Mouse (Mus musculus) hindbrain, postnatal 0 days (tissue): ENCODE measurements around the gene Tcap. TPM values are rescaled to one million over a fixed set of nuclear protein-coding genes. Genes with fewer than 3 reads are reported as not detected.
A peak's percentile ranks its signal among the peaks of the same experiment; 100 is the strongest.

Source experiments
- ATAC-seq: fragments of 200-750 bp; cut with Nextera tagmentation; 2 replicates; pipeline ENCODE4 v1.8.0; 2017; ENCODE audit warnings: mild to moderate bottlenecking, moderate TSS enrichment, moderate library complexity
- DNase-seq: peaks from one replicate; pipeline ENCODE4 v3.0.0-alpha.2; 2015; ENCODE audit warnings: low spot score
- H3K27ac ChIP-seq: fragments of 300-500 bp; sonication (generic); 2 replicates; pipeline ENCODE4 v1.5.1; 2014; ENCODE audit warnings: mild to moderate bottlenecking
- H3K27me3 ChIP-seq: fragments of 300-500 bp; sonication (generic); 2 replicates; pipeline ENCODE4 v1.6.1; 2014; ENCODE audit warnings: low read length, mixed read lengths; ENCODE audit not compliant: insufficient read depth
- H3K36me3 ChIP-seq: fragments of 300-500 bp; sonication (generic); 2 replicates; pipeline ENCODE4 v1.6.1; 2014; ENCODE audit warnings: low read length, mixed read lengths; ENCODE audit not compliant: insufficient read depth
- H3K4me1 ChIP-seq: fragments of 300-500 bp; sonication (generic); 2 replicates; pipeline ENCODE4 v1.6.1; 2014; ENCODE audit warnings: antibody characterized with exemption, low read length, mixed read lengths; ENCODE audit not compliant: insufficient read depth
- H3K4me2 ChIP-seq: fragments of 300-500 bp; sonication (generic); 2 replicates; pipeline ENCODE4 v1.6.1; 2014; ENCODE audit warnings: low read depth, mild to moderate bottlenecking, low read length, moderate library complexity, mixed read lengths
- H3K4me3 ChIP-seq: fragments of 300-500 bp; sonication (generic); 2 replicates; pipeline ENCODE4 v1.5.1; 2014; ENCODE audit warnings: low read length
- H3K9ac ChIP-seq: fragments of 300-500 bp; sonication (generic); replicated peaks from 2 replicates; pipeline ENCODE4 v1.6.1; 2014; ENCODE audit warnings: mild to moderate bottlenecking, low read length, moderate library complexity, mixed read lengths
- H3K9me3 ChIP-seq: fragments of 300-500 bp; sonication (generic); 2 replicates; pipeline ENCODE4 v1.6.1; 2016; ENCODE audit warnings: low read length, mixed read lengths
- CTCF ChIP-seq: IDR thresholded peaks from 2 replicates; pipeline ENCODE4 v1.5.1; 2016; ENCODE audit warnings: antibody characterized with exemption, control low read depth, low read depth
- WGBS: fragments of 180-500 bp; shearing (Covaris S2); extraction: QIAGEN DNeasy Blood & Tissue Kit; methylation state at CpG from one replicate; pipeline ENCODE4 v1.1.7; 2014; 5-methylcytosine and 5-hydroxymethylcytosine counted together
- polyA plus RNA-seq: library from polyadenylated mRNA; unstranded; fragments of >200 nt; fragmentation: Nextera tagmentation; extraction: Ambion mirVana; gene quantifications from 2 replicates; pipeline ENCODE4 v1.2.1, GENCODE M21; 2015
- total RNA-seq: library from RNA; depleted of rRNA; stranded (reverse); fragments of >200 nt; gene quantifications from 2 replicates; pipeline ENCODE4 v1.2.3, GENCODE M21; 2014

The Tcap gene
- total and polyA plus RNA-seq, 2 experiments from 2014 or later: 0.26 TPM; not detected in 1

DNA sequence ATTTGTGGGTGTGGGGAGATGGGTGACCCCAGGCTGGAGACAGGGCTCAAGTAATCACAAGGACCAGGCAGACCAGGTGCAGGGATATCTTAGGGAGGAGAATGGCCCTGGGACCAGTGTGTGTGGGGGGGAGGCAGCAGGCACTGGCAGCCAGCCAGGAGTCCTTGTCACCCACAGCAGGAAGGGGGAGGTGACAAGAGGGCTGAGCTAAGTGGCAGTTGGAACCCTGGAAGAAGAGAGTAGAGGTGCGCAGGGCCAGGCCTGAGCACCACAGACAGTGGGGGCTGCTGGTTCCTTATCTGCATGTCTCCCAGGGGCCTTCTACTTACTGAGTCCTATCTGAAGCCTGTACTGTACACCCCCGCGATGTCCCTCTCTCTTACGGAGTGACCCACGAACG lies 9.7 kb downstream of the Tcap start:
- DNase-seq: no peak
- 78% methylated on average over 6 of the region's 6 CpGs for WGBS
- no peak overlapping the region for H3K27ac ChIP-seq

DNA sequence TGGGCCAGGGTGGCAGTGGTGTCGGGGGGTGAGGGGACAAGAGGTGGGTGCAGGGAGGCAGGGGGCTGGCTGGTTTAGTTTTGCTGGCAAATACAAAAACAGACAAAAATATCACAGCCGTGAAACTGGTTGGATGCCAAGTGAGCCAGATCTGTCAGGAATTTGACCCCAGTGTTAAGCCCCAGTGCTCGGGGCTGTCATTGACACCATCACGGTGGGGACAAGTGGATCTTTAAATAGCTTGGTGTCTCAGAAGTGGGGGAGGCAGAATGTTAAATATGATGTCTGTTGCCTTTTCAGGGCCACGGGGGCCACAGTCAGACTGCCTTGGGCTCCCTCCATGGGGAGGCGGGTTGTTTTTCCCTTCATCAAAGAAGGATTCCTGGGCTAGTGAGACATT lies 10.7 kb downstream of the Tcap start:
- Histone ChIP-seq H3K9me3 (no peaks in the 10 kb centered on the region), H3K9ac (no peak overlapping the region), H3K27me3 (no peaks in the 10 kb centered on the region), H3K27ac (no peak overlapping the region), H3K4me3 (no peak overlapping the region), H3K4me2 (no peak overlapping the region), H3K4me1 (no peaks in the 10 kb centered on the region; the same call in 1 of the 2 replicates), H3K36me3 (no peaks in the 10 kb centered on the region)
- TF ChIP-seq CTCF: no peak
- ATAC-seq (no peak), DNase-seq (no peak)
- 45% methylated on average over 6 of the region's 6 CpGs for WGBS

More for the DNA sequence above, 9.7 kb downstream of the Tcap start:
- Histone ChIP-seq H3K9ac (no peak overlapping the region), H3K36me3 (no peaks in the 10 kb centered on the region), H3K4me2 (no peak overlapping the region), H3K27me3 (no peaks in the 10 kb centered on the region), H3K4me1 (no peaks in the 10 kb centered on the region; the same call in 1 of the 2 replicates), H3K9me3 (no peaks in the 10 kb centered on the region), H3K4me3 (no peak overlapping the region)
- no peak for TF ChIP-seq CTCF
- no peak for ATAC-seq

DNA sequence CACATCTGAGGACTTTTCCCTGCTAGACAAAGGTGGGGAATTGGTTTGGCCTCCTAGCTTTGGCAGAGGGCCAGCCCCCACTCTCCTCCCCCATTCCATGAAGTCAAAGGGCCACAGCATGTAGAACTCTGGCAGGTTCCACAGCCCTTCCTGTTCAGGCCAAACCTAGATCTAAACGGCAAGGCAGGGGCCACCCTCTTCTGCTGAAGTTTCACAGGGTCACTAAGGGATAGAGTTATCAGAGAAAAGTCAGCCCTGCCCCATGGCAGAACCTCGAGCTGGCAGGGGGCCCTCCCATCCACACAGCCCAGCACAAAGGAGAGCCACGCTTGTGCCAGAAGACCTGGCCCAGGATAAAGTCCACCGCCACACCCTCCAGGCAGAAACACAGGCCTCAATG lies 11.4 kb downstream of the Tcap start:
- H3K27me3 ChIP-seq: no peaks in the 10 kb centered on the region
- no peak for TF ChIP-seq CTCF
- WGBS: 35% methylated on average over 4 of the region's 4 CpGs
- no peaks in the 10 kb centered on the region for H3K36me3 ChIP-seq
- no peak for DNase-seq
- no peak overlapping the region for H3K4me2 ChIP-seq
- no peak overlapping the region for H3K4me3 ChIP-seq
- peaks cover 6% of the 10 kb centered on the region for H3K4me1 ChIP-seq
- H3K9me3 ChIP-seq: no peaks in the 10 kb centered on the region
- ATAC-seq: no peak
- no peak overlapping the region for H3K27ac ChIP-seq
- H3K9ac ChIP-seq: no peak overlapping the region

DNA sequence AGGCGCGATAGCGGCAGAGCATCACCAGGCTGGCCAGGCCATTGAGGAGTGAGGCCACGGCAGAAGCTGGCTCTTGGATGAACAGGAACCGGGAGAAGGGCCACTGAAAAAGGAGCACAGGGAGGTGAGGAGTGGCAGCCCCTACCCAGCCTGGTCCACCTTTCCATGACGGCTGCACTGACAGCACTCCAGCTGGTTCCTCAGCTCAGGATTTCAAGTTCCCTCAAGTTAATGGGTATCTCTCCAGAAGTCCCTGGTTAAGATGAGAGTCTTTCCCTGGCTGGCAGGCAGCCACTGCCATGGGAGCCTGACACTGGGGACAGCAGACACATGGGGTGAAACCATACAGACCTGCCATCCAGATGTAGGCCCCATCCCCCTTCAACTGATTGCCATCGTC lies 14.3 kb downstream of the Tcap start:
- no peaks in the 10 kb centered on the region for H3K27me3 ChIP-seq
- H3K4me1 ChIP-seq: peaks cover 10% of the 10 kb centered on the region
- no peak overlapping the region for H3K4me2 ChIP-seq
- DNase-seq: no peak
- TF ChIP-seq CTCF: no peak
- ATAC-seq: no peak
- H3K27ac ChIP-seq: no peak overlapping the region
- no peaks in the 10 kb centered on the region for H3K36me3 ChIP-seq
- 84% methylated on average over 7 of the region's 7 CpGs for WGBS
- H3K9ac ChIP-seq: no peak overlapping the region
- no peaks in the 10 kb centered on the region for H3K9me3 ChIP-seq
- H3K4me3 ChIP-seq: no peak overlapping the region

DNA sequence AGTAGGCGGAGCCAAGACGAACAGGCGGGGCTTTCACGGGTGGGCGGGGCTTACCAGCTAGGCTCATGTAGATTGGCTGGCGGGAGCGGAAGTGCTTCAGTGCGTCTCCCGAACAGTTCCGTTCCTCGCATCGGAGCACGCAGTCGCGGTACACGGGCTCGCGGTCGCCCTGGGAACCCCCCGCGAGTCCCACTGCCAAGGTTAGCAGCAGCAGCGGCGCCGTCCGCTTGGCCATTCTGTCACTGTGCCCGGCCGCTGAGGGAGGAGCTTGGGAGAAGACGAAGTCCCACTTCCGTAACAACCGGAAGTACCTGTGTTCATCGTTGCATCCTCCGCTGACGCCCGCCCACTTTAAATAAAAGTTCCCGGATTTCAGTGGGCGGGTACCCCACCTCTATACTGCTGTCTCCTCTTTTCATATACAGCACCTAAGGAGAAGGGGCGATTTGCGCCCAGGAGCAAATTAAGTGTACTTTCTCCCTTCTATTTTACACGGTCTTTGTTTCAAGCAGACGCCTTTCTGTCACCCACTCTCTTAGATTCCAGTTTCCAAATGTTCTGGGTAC lies 16.6 kb downstream of the Tcap start, which contains the start of gene Pgap3:
Gene Pgap3 (minus strand): TSS at position 330 of the 566 bp plus-strand sequence.
- H3K9me3 ChIP-seq: no peaks in the 10 kb centered on the region
- H3K4me1 ChIP-seq: peaks cover 10% of the 10 kb centered on the region
- peak within 1 kb of the TSS; percentile 70 for H3K9ac ChIP-seq
- peak; percentile 95 for DNase-seq
- peak within 1 kb of the TSS; percentile 83 for H3K4me2 ChIP-seq
- WGBS: under 1% methylated on average over 40 of the region's 40 CpGs
- no peaks in the 10 kb centered on the region; the same call in 1 of the 2 replicates for H3K27me3 ChIP-seq
- H3K27ac ChIP-seq: peak within 1 kb of the TSS; percentile 95
- H3K4me3 ChIP-seq: peak within 1 kb of the TSS; percentile 54
- no peaks in the 10 kb centered on the region for H3K36me3 ChIP-seq
- peak; percentile 96 for ATAC-seq
- TF ChIP-seq CTCF: no peak

DNA sequence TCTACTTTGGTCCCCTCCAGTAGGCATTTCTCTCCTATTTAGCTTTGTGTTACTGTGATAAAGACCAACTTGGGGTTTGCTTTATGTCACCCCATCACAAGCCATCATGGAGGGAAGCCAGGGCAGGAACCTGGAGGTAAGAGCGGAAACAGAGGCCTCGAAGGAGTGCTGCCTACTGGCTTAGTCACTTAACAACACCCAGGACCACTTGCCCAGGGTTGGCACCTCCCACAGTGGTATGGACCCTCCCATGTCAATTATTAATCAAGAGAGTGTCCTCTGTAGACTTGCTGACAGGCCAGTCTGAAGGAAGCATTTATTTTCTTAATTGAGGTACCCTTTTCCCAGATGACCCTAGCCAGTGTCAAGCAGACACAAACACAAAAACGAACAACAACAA lies 17.2 kb downstream of the Tcap start:
- Histone ChIP-seq H3K9ac (peak overlapping the region; percentile 70), H3K4me2 (peak overlapping the region; percentile 83), H3K4me1 (peaks cover 10% of the 10 kb centered on the region), H3K4me3 (peak overlapping the region; percentile 54), H3K27me3 (no peaks in the 10 kb centered on the region; the same call in 1 of the 2 replicates), H3K9me3 (no peaks in the 10 kb centered on the region), H3K27ac (peak overlapping the region; percentile 95), H3K36me3 (no peaks in the 10 kb centered on the region)
- ATAC-seq (no peak), DNase-seq (no peak)
- no peak for TF ChIP-seq CTCF
- WGBS: 56% methylated on average over 3 of the region's 3 CpGs

DNA sequence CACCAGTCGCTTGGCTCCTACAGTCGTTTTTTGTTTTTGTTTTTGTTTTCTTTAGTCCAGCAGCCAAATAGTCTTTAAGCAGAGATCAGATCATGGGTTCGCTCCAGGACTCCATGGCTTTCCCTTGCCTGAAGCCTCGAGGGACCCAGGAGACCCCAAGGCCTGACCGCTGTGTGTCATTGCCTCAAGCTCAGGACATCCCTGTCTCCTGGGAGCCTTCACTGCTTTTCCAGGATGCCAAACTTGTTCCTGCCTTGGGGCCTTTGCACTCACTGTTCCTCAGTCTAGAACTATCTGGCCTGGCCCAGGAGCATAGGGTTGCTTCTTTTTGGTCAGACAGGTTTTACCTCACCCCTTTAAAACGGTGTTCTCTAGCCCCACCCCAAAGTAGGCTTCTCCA lies 23.0 kb downstream of the Tcap start:
- H3K27ac ChIP-seq: no peak overlapping the region
- ATAC-seq (no peak), DNase-seq (no peak)
- H3K9me3 ChIP-seq: no peaks in the 10 kb centered on the region
- H3K4me1 ChIP-seq: no peaks in the 10 kb centered on the region
- 72% methylated on average over 6 of the region's 6 CpGs for WGBS
- H3K36me3 ChIP-seq: no peaks in the 10 kb centered on the region
- no peak overlapping the region for H3K9ac ChIP-seq
- no peak overlapping the region for H3K4me2 ChIP-seq
- TF ChIP-seq CTCF: no peak
- no peaks in the 10 kb centered on the region; the same call in 1 of the 2 replicates for H3K27me3 ChIP-seq
- H3K4me3 ChIP-seq: no peak overlapping the region
